Mouse (Mus musculus) forebrain, embryonic 11.5 days (tissue): Measurements from ENCODE around the gene Scly. TPM values are rescaled to one million over a fixed set of nuclear protein-coding genes. Genes with fewer than 3 reads are reported as not detected.

Source experiments
- ATAC-seq: fragments of 200-750 bp; cut with Nextera tagmentation; replicated peaks from 2 replicates; pipeline ENCODE4 v1.8.0; 2017; ENCODE audit warnings: moderate TSS enrichment; ENCODE audit not compliant: low FRiP score
- DNase-seq: peaks from one replicate; pipeline ENCODE4 v3.0.0-alpha.2; 2017; ENCODE audit warnings: low spot score
- H3K27ac ChIP-seq: fragments of 300-500 bp; sonication (generic); 2 replicates; pipeline ENCODE4 v1.5.1; 2014; ENCODE audit warnings: low read depth, low read length
- H3K27me3 ChIP-seq: fragments of 300-500 bp; sonication (generic); 2 replicates; pipeline ENCODE4 v1.6.1; 2014; ENCODE audit warnings: mild to moderate bottlenecking, low read length, mixed read lengths; ENCODE audit not compliant: control insufficient read depth, insufficient read depth
- H3K36me3 ChIP-seq: fragments of 300-500 bp; sonication (generic); 2 replicates; pipeline ENCODE4 v1.6.1; 2014; ENCODE audit warnings: mild to moderate bottlenecking, low read length, moderate library complexity, mixed read lengths; ENCODE audit not compliant: control insufficient read depth, insufficient read depth
- H3K4me1 ChIP-seq: fragments of 300-500 bp; sonication (generic); replicated peaks from 2 replicates; pipeline ENCODE4 v1.6.1; 2014; ENCODE audit warnings: low read length, mixed read lengths; ENCODE audit not compliant: control insufficient read depth, insufficient read depth
- H3K4me2 ChIP-seq: fragments of 300-500 bp; sonication (generic); 2 replicates; pipeline ENCODE4 v1.6.1; 2014; ENCODE audit warnings: low read depth, mild to moderate bottlenecking, low read length, moderate library complexity, mixed read lengths; ENCODE audit not compliant: severe bottlenecking
- H3K4me3 ChIP-seq: fragments of 300-500 bp; sonication (generic); 2 replicates; pipeline ENCODE4 v1.5.1; 2014; ENCODE audit warnings: low read depth, low read length
- H3K9ac ChIP-seq: fragments of 300-500 bp; sonication (generic); 2 replicates; pipeline ENCODE4 v1.6.1; 2014; ENCODE audit warnings: low read length
- H3K9me3 ChIP-seq: fragments of 300-500 bp; sonication (generic); 2 replicates; pipeline ENCODE4 v1.6.1; 2016; ENCODE audit warnings: low read length, mixed read lengths; ENCODE audit not compliant: control insufficient read depth
- WGBS: fragments of 180-500 bp; shearing (Covaris S2); extraction: QIAGEN DNeasy Blood & Tissue Kit; methylation state at CpG from one replicate; pipeline ENCODE4 v1.1.7; 2014; 5-methylcytosine and 5-hydroxymethylcytosine counted together
- polyA plus RNA-seq: library from polyadenylated mRNA; unstranded; fragments of >200 nt; fragmentation: Nextera tagmentation; extraction: Ambion mirVana; gene quantifications from 2 replicates; pipeline ENCODE4 v1.2.1, GENCODE M21; 2014

Gene Scly
- polyA plus RNA-seq, 1 experiment from 2014 or later, result 14.2 TPM

DNA sequence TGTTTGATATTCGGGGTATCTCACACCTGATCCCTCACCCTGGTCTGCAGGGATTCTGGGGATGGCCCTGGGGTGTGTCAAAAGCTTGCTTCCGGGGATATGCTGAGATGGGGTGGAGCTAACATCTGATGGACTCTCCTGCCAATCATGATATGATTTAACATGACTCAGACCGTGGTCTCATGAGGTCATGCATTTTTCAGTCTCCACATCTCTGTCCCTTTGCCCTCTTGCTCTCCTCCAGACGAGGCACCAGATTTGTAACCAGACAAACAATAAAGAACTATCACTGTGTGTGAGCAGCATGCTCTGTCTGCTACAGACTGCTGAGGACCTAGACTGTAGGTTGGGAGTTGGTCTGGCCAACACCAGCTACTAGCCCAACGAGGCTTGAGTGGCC, 64.0 kb downstream of the Scly start:
- WGBS, result 80% methylated on average over 5 of the region's 5 CpGs
- DNase-seq (no peak), ATAC-seq (no peak)
- Histone ChIP-seq H3K36me3 (no peaks in the 10 kb centered on the region), H3K4me3 (no peak overlapping the region), H3K9me3 (no peaks in the 10 kb centered on the region; the same call in 1 of the 2 replicates), H3K4me2 (no peak overlapping the region), H3K27me3 (peaks cover 9% of the 10 kb centered on the region), H3K27ac (no peak overlapping the region), H3K9ac (no peak overlapping the region), H3K4me1 (peaks cover 3% of the 10 kb centered on the region; the same call in 1 of the 2 replicates)

DNA sequence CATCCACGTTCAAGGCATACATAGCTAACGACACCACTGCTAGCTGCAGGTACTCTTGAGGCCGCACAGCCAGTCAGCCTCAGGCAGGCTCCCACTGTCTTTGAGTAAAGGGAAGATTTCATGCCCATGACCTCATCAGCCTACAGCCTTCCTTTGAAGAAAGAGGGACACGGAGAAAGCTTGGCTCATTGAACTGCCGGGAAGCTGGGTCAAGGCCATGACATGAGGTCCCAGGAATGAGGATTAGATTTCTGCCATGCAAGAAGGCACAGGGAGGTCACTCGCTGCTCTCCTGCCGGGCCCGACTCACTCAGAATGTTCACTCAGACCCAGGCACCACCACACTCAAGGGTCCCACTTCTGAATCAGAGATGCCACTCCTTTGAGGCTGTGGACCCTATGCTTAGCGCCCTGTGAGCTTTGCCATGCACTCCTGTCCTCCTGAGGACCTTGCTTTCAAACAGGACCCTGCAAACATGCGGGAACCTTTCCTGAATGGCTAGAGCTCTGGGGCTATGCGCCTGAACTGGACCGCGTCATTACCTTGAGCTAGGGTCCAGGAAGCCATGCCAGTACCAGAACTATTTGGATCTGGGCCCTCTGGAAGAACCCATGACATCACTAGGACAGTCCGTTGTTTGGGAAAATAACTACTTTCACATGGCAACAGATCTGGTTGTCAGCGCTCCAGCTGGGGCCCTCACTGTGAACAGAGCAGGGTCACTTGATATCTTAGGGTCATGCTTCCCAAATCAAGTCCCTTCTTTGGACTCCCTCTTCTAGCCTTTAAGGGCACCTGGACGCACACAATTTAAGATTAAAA, 66.9 kb downstream of the Scly start:
- DNase-seq, result no peak
- WGBS, result 91% methylated on average over 16 of the region's 16 CpGs
- Histone ChIP-seq H3K27me3 (peaks cover 9% of the 10 kb centered on the region), H3K4me3 (no peak overlapping the region), H3K27ac (no peak overlapping the region), H3K9ac (no peak overlapping the region), H3K4me1 (peaks cover 3% of the 10 kb centered on the region; the same call in 1 of the 2 replicates), H3K36me3 (no peaks in the 10 kb centered on the region), H3K4me2 (no peak overlapping the region), H3K9me3 (no peaks in the 10 kb centered on the region; the same call in 1 of the 2 replicates)
- no peak for ATAC-seq

DNA sequence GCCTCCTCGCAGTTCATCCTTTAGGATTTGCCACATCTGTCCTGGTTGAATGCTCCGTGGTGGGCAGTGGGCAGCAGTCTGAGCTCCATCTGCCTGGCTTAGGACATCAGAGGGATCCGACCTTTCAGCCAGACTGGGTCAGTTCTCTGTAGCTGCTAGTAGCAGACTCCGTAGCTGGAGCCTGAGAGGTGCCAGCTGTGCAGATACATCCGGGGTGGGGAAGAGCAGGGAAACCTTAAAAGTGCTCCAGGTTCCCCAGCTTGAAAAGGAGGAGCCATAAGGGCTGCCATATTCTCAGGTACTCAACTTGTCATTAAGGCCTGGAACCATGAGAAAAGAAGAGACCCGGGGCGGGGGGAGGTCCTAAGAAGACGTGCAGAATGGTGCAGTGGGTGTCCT, 67.7 kb downstream of the Scly start:
- H3K36me3 ChIP-seq, result no peaks in the 10 kb centered on the region; the same call in 1 of the 2 replicates
- no peaks in the 10 kb centered on the region; the same call in 1 of the 2 replicates for H3K9me3 ChIP-seq
- WGBS, result 25% methylated on average over 8 of the region's 8 CpGs
- H3K4me1 ChIP-seq, result peaks cover 3% of the 10 kb centered on the region; the same call in 1 of the 2 replicates
- DNase-seq (no peak), ATAC-seq (0 out of 2 replicates have a peak, but pooled peaks have one; percentile 4)
- H3K4me2 ChIP-seq, result peak overlapping the region; percentile 76; the same call in 1 of the 2 replicates
- H3K4me3 ChIP-seq, result peak overlapping the region; percentile 42; the same call in 1 of the 2 replicates
- no peak overlapping the region for H3K27ac ChIP-seq
- H3K9ac ChIP-seq, result peak overlapping the region; percentile 61; the same call in 1 of the 2 replicates
- peaks cover 9% of the 10 kb centered on the region for H3K27me3 ChIP-seq

DNA sequence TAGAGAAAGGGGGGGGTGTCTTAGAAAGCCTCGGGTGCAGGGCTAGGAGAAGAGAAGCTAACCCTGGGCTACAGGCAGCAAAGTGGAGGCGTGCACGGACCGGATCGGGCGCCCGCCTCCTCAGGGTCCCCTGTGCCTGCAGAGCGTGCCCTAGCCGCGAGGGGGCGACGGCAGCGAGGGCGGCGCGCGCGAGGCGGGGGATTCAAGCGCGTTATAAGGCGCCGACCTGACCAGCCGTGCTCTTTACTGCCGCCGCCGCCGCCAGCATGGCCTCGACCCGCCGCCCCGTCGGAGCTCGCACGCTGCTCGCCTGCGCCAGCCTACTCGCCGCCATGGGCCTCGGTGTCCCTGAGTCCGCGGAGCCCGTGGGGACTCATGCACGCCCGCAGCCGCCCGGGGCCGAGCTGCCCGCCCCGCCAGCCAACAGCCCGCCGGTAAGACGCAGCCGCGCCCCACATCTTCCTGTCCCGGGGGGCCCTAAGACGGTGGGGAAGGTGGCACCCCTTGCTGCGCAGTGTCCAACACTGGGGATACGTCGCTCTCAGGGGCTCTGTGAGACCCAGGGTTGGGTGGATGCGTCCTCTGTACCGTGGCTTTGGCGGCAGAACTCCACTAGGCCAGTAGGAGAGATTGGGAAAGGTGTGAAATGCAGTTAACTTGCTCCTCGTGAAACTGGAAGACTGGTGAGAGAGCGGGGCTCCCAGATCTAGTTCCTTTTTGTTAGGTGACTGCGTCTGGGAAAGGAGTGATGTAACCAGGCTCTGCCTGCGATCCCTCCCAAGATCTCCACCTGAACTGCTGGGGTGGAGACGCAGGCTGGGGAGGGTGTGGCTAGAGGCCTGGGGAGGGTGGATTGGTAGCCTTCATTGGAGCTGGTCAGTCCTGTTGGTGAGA, 68.3 kb downstream of the Scly start, which contains the start of gene Erfe:
Erfe (plus strand) TSS at position 216 of the 894 bp plus-strand sequence.
- WGBS, result under 1% methylated on average over 58 of the region's 68 CpGs
- H3K27me3 ChIP-seq, result peaks cover 9% of the 10 kb centered on the region
- peak within 1 kb of the TSS; percentile 76 for H3K4me2 ChIP-seq
- no peak within 1 kb of the TSS for H3K27ac ChIP-seq
- DNase-seq, result peak; percentile 88
- peaks cover 3% of the 10 kb centered on the region; the same call in 1 of the 2 replicates for H3K4me1 ChIP-seq
- peak within 1 kb of the TSS; percentile 61 for H3K9ac ChIP-seq
- no peaks in the 10 kb centered on the region; the same call in 1 of the 2 replicates for H3K36me3 ChIP-seq
- peak within 1 kb of the TSS; percentile 42 for H3K4me3 ChIP-seq
- H3K9me3 ChIP-seq, result no peaks in the 10 kb centered on the region; the same call in 1 of the 2 replicates
- peak; percentile 60 for ATAC-seq

DNA sequence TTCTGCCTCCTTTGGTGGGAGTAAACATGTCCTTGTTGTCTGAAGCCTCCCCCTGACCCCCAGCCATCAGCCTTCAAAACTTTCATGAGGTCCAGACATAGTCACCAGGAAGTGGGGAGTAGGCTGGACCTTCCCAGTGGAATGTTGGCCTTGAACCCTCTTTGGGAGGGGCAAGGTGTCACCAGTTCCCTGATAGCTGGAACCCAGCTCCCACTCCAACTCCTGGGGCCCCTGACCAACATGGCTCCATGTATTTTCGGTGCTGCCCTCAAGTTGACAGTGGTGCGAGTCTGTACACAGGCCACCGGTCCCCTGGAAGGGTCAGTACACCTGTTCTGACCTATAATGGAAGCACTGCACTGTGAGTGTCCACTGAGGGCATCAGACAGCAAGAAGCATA, 69.2 kb downstream of the Scly start:
- H3K36me3 ChIP-seq, result peaks cover under 1% of the 10 kb centered on the region; the same call in 1 of the 2 replicates
- H3K4me1 ChIP-seq, result peaks cover 3% of the 10 kb centered on the region; the same call in 1 of the 2 replicates
- DNase-seq, result no peak
- H3K9me3 ChIP-seq, result no peaks in the 10 kb centered on the region; the same call in 1 of the 2 replicates
- 94% methylated on average over 3 of the region's 3 CpGs for WGBS
- no peak overlapping the region for H3K4me3 ChIP-seq
- no peak overlapping the region for H3K27ac ChIP-seq
- ATAC-seq, result no peak
- H3K27me3 ChIP-seq, result peaks cover 9% of the 10 kb centered on the region
- H3K9ac ChIP-seq, result no peak overlapping the region
- H3K4me2 ChIP-seq, result no peak overlapping the region

DNA sequence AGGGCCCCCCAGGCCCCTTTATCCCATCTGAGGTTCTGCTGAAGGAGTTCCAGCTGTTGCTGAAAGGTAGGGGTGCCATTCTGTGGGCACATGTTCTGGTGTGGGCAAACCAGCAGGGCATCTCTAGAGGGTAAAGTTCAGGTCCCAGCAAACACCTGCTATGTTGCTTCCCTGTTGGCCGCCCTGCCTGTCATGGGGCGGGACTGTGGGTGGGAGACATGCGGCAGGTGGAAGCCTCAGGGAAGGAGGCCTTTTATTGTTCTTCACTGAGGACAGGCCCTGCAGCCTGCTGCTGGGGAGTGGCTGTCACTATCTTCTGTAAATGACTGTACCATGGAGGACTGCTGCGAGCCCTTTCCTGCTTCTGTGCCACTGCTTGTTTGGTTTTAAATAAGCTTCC, 71.3 kb downstream of the Scly start:
- peaks cover 3% of the 10 kb centered on the region; the same call in 1 of the 2 replicates for H3K4me1 ChIP-seq
- H3K36me3 ChIP-seq, result peaks cover 14% of the 10 kb centered on the region; the same call in 1 of the 2 replicates
- ATAC-seq, result no peak
- no peaks in the 10 kb centered on the region for H3K9me3 ChIP-seq
- H3K27me3 ChIP-seq, result peaks cover 9% of the 10 kb centered on the region
- no peak overlapping the region for H3K4me2 ChIP-seq
- no peak overlapping the region for H3K27ac ChIP-seq
- DNase-seq, result no peak
- 69% methylated on average over 4 of the region's 4 CpGs for WGBS
- no peak overlapping the region for H3K4me3 ChIP-seq
- no peak overlapping the region for H3K9ac ChIP-seq

DNA sequence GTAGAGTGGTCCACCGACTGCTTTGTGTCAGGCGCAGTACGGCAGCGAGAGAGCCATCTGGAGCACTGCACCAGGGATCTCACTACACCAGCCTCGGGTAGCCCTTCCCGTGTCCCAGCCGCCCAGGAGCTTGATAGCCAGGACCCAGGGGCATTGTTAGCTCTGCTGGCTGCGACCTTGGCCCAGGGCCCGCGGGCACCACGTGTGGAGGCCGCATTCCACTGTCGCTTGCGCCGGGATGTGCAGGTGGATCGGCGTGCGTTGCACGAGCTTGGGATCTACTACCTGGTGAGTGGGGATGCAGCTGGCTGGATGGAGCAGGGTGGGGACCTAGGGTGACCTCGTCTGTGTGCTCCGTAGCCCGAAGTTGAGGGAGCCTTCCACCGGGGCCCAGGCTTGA, 71.9 kb downstream of the Scly start:
- Histone ChIP-seq H3K4me1 (peaks cover 3% of the 10 kb centered on the region; the same call in 1 of the 2 replicates), H3K4me3 (no peak overlapping the region), H3K27ac (no peak overlapping the region), H3K27me3 (peaks cover 9% of the 10 kb centered on the region), H3K9me3 (no peaks in the 10 kb centered on the region), H3K4me2 (no peak overlapping the region), H3K9ac (no peak overlapping the region), H3K36me3 (peaks cover 15% of the 10 kb centered on the region)
- ATAC-seq (no peak), DNase-seq (no peak)
- WGBS, result 90% methylated on average over 23 of the region's 23 CpGs
